Mouse (Mus musculus) spleen, postnatal 4 days (tissue): ENCODE measurements at regions not wholly inside any gene's neighbourhood (a gene's known extent, or its start where the extent isn't known, plus 50 kb on each side); places are given as distances from the start of the nearest gene placed in this dataset.

Source experiments
- DNase-seq, 2 experiments: peaks; one replicate each; pipeline ENCODE4 v3.0.0; 2022; ENCODE audit warnings: low spot score in 2 of 2

- DNase-seq, result no peak
Observed at GRCm38 (mm10) chr1:75833071-75833830, 287.2 kb downstream of the Slc4a3 start.

GRCm38 (mm10) chr1:75834361-75834760, 288.3 kb downstream of the Slc4a3 start:
- no peak for DNase-seq

DNA sequence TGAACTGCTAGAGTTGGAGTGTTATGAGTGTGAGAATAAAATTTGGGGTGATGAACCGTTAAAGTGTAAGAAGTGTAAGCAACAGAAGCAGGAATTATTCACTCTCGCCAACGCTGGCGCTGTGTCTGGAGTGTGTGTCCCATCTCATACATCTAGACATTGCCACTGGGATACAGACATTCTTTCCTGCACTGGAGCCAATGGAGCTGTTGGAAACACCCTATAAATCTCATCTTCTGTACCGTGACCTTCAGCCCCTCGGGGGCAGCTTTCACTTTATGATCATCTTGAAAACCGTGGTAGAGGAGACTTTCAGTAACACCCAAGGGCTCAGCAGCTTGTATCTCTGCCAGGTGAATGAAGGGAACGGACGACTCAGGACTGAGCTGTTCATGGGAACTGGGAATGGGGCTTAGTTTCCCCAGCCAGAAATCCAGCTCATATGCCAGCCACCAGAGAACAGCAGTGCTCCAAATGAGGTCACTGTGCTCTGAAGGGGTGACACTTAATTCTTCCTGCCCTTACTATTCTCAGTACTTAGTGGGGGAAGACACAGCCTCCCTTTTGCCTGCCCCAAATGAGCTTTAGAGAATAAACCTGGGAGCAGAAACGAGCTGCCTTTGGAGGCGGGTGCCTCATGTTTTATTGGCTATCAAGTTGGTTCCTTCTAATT, 293.6 kb downstream of the Slc4a3 start:
- DNase-seq, result no peak

DNA sequence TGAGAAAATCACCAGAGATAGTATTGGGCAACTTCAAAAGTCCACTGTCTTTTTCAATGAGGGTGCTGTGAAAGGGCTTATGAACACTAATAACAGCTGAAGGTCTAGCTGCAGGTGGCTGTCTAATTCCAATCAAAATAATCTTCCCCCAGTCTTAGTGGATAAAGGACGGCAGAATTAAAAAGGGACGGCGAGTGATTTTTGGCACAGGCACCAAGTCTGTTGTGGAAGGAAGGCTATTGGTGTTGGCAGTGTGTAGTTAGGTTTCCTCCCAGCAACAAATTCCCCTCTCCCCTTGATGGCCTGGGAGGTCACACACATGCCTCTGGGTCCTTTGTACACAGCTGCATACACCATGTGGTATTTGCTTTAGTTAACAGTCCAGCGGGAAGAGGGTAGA, 296.3 kb downstream of the Slc4a3 start:
- DNase-seq, result no peak

DNA sequence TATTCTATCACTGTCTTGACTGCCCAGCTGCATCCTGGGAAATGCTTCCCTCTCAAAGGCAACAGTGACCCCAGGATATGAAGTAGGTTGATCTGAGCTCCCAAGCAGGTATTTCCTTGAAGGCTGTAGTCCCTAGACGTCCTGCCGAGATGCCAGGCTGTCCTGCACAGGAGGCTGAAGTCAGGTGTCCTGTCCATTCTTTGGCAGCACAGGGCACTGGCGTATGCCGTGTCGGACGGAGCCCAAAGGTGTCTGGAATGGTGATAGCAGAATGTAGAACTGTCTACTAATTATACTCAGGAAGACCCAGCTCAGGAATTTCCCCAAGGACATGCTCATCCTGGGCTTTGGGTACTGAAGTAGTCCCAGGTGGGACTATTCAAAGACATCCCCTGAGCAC, 297.3 kb downstream of the Slc4a3 start:
- DNase-seq, result no peak

DNA sequence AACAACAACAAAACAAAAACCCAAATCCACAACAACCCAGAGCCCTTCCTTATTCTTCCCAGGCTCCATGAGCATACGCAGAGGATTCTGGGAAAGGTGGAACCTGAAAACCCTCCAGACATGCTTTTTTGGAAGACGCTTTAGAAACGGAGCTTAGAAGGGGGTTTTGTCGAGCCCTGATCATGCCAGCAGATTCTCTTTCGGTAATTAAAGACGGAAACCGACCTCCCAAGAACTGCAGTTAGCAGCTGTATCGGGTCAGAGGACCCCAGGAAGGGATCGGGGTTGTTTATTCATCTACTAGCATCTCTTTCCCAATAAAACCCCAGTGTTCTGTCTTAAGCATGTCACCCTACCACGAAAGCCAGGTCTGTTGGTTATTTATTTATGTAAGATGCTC, 298.1 kb downstream of the Slc4a3 start:
- DNase-seq, result no peak

- DNase-seq, result no peak
Observed at GRCm38 (mm10) chr1:75844529-75844928, 298.5 kb downstream of the Slc4a3 start.

- DNase-seq, result no peak
Observed at GRCm38 (mm10) chr1:75844981-75845380, 298.9 kb downstream of the Slc4a3 start.

- DNase-seq, result no peak
Observed at GRCm38 (mm10) chr1:75845771-75846535, 299.9 kb downstream of the Slc4a3 start.

- DNase-seq, result no peak
Observed at GRCm38 (mm10) chr1:75847681-75848080, 301.6 kb downstream of the Slc4a3 start.

GRCm38 (mm10) chr1:75848436-75848835, 302.4 kb downstream of the Slc4a3 start:
- DNase-seq, result no peak

DNA sequence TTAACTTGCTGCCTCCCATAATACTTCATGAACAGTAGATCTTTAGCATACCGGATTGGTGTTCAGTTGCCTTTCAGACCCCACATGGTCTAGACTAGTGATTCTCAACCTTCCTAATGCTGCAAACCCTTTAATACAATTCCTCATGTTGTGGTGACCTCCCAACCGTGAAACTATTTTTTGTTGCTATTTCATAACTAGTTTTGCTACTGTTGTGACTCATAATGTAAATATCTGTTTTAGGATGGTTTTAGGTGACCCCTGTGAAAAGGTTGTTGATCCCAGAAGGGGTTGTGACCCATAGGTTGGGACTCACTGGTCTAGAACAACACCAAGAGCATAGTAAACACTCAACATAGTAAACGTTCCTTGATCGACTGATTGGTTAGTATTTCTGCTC, 304.1 kb downstream of the Slc4a3 start:
- no peak for DNase-seq

- DNase-seq, result no peak
Observed at GRCm38 (mm10) chr1:75858551-75859255, 312.6 kb downstream of the Slc4a3 start.

GRCm38 (mm10) chr1:75862757-75863156, 316.7 kb downstream of the Slc4a3 start:
- no peak for DNase-seq

GRCm38 (mm10) chr1:75866556-75866955, 320.5 kb downstream of the Slc4a3 start:
- DNase-seq, result no peak

DNA sequence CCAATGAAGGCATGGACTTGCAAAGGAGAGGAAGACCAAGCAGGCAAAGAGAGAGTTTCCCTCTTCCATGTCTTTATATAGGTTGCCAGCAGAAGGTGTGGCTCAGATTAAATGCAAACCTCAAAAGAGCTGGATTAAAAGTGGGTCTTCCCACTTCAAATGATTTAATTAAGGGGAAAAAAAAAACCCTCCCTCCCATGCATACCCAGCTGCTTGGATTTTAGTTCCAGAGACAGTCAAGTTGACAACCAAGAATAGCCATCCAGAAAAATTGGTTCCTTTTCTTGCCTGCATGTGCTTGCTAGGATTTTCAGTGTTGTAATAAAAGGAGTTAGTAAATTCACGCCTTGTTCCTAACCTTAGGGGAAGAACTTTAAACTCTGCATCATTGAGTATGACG, 323.3 kb downstream of the Slc4a3 start:
- no peak for DNase-seq

DNA sequence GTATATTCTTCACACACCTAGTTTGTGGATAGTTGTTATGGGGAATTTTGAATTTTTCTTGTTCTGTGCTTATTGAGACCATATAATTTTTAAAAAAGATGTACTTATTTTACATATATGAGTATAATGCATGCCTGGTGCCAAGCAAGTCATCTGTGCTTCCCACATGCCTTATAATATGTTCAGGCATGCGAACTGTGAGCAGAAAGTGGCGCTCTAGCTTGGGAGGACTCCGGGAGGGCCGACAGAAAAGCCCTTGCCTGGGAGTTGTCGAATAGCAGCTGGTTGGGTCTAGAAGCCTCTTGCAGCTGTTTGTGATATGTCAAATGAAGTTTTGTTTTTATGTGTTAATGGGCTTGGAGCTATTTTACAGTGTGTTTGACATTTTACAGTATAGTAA, 323.8 kb downstream of the Slc4a3 start:
- DNase-seq, result no peak

DNA sequence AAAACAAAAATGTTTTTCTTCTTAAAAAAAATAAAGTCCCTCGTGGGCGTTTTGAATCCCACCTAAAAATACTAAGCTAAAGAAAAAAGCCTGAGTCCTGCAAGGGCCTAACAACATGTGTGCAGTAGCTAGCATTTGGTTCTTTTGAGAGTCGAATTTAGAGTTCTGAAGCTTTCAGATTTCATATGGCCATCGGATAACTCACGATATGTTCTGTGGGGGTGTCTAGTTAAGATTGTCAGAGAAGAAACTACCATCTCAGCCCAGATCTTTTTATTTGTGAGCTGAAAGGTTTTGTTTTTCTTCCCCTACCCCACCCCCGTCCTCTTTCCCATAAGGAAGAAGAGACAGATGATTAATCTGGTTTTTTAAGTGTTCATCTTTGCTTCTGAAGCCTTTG, 327.8 kb downstream of the Slc4a3 start:
- DNase-seq, result no peak

DNA sequence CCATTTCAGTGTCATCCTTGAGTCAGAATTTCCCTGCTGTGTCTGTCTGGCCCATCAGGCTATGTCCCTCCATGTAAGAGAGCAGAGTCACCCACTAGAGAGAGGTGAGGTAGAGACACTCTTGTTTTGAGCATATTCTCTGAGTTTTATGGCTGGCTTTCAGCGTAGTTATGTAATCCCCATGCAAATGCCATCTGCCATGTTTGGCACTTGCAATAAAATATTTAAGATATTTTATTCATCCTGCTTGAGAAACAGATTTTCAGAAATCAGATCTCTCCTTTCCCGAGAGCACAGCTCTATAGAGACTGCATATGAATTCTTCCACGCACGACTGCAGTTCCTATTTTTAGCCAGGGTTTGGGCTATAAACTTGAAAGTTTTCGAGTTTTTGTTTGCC, 331.1 kb downstream of the Slc4a3 start:
- no peak for DNase-seq

DNA sequence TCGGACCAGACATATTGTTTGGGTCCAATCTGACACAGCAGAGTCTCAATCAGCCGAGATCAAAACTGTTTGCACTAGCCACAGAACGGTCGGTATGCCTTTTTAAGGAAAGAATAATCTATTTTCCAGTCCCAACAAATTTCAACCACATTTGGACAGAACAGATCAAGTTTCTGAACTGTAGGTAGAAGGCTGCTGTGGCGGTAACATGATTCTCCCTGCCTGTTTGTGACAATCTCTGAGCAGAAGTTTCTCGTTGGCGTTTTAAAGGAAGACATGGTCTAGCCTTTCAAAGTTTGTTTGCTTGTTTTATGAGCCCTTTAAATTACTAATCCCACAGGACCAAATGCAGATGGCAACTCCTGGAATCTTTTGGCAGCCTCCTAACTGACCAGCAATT, 339.6 kb downstream of the Slc4a3 start:
- no peak for DNase-seq

- DNase-seq, result no peak
Observed at GRCm38 (mm10) chr1:75888499-75889208, 342.6 kb downstream of the Slc4a3 start.
